Mouse (Mus musculus) layer of hippocampus, adult 2 months (tissue): Measurements from ENCODE around the gene Adora1. TPM values are rescaled to one million over a fixed set of nuclear protein-coding genes. Genes with fewer than 3 reads are reported as not detected.

Source experiments
- DNase-seq, 2 experiments: peaks; one replicate each; pipeline ENCODE4 v3.0.0; 2022; ENCODE audit warnings: low spot score in 2 of 2
- H3K27ac ChIP-seq: fragments of 200-600 bp; 2 replicates; pipeline ENCODE4 v1.8.1; 2022
- H3K4me3 ChIP-seq: fragments of 200-600 bp; 2 replicates; pipeline ENCODE4 v1.8.1; 2022; ENCODE audit warnings: mild to moderate bottlenecking
- CTCF ChIP-seq: fragments of 200-600 bp; conservative IDR thresholded peaks from 2 replicates; pipeline ENCODE4 v1.8.1; 2022; ENCODE audit warnings: antibody characterized with exemption, mild to moderate bottlenecking, moderate library complexity
- total RNA-seq, 2 experiments: library from RNA; stranded (reverse); gene quantifications; 2 replicates each; pipeline ENCODE4 v1.2.3; 2021

The Adora1 gene
- total RNA-seq, 2 experiments from 2014 or later: 202 to 221 TPM

GRCm38 (mm10) chr1:134167416-134168305, 67.6 kb downstream of the Adora1 start:
- TF ChIP-seq CTCF: no peak
- Histone ChIP-seq H3K27ac (no peak overlapping the region), H3K4me3 (no peak overlapping the region)
- DNase-seq: no peak

DNA sequence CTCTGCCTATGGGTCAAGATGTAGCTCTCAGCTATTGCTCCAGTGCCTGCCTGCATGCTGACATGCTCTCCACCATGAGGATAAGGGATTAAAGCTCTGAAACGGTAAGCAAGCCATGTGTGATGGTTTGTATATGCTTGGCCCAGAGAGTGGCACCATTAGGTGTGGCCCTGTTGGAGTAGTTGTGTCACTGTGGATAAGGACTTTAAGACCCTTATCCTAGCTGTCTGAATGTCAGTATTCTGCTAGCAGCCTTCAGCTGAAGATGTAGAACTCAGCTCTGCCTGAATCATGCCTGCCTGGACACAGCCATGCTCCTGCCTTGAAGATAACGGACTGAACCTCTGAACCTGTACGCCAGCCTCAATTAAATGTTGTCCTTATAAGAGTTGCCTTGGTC, 68.7 kb downstream of the Adora1 start:
- no peak for DNase-seq
- no peak overlapping the region for H3K27ac ChIP-seq
- no peak for TF ChIP-seq CTCF
- H3K4me3 ChIP-seq: no peak overlapping the region

DNA sequence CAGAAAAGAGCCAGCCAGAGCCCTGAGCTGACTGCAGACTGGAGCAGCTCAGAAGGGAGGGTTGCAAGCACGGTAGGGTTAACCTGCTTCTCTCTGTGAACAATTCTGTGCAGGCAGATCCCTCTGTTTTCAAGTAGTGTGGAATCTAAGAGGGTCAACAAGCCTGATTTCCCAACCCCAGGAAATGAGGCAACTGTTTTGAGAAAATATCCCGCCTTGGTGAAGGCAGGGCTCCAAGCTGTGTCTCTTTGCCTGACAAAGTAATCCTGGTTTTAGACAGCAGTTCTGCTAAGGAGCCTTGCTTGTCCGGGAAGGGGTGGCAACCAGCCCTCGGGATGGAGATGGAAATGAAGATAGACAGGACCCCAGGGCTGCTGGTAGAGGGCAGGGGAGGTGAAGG, 70.8 kb downstream of the Adora1 start:
- no peak for DNase-seq
- no peak for TF ChIP-seq CTCF

GRCm38 (mm10) chr1:134163476-134163875, 71.8 kb downstream of the Adora1 start:
- H3K27ac ChIP-seq: no peak overlapping the region
- no peak overlapping the region for H3K4me3 ChIP-seq
- no peak for DNase-seq
- no peak for TF ChIP-seq CTCF

More for the DNA sequence above, 70.8 kb downstream of the Adora1 start:
- Histone ChIP-seq H3K4me3 (no peak overlapping the region), H3K27ac (no peak overlapping the region)

- TF ChIP-seq CTCF: no peak
- Histone ChIP-seq H3K4me3 (no peak overlapping the region), H3K27ac (no peak overlapping the region)
- DNase-seq: no peak
Observed at GRCm38 (mm10) chr1:134162510-134163225, 72.6 kb downstream of the Adora1 start.

GRCm38 (mm10) chr1:134161399-134161798, 73.8 kb downstream of the Adora1 start:
- DNase-seq: no peak
- TF ChIP-seq CTCF: no peak
- Histone ChIP-seq H3K4me3 (no peak overlapping the region), H3K27ac (no peak overlapping the region)

DNA sequence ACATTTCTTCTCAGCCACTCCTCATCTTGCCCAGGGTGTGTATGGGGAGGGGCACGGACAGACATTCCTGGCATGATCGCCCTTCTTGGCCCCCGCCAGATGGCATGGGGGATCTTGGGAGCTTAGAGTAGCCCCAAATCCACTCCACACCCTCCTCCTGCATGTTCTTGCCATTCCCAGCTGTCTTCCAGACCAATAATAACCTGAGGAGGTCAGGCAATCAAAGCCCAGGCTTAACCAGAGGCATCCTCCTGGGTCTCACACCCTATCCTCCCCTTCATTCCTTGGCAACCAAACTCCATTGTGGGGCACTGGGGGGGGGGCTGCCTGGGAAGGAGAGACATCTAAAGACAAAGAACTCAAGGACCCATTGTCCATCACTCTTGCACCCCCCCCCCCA, 74.8 kb downstream of the Adora1 start:
- H3K27ac ChIP-seq: no peak overlapping the region
- H3K4me3 ChIP-seq: no peak overlapping the region
- no peak for TF ChIP-seq CTCF
- DNase-seq: no peak

- peak; percentile 65 for TF ChIP-seq CTCF
- Histone ChIP-seq H3K4me3 (no peak overlapping the region), H3K27ac (no peak overlapping the region)
- DNase-seq: no peak
Observed at GRCm38 (mm10) chr1:134154655-134155054, 80.6 kb downstream of the Adora1 start.

- DNase-seq: no peak
- Histone ChIP-seq H3K4me3 (no peak overlapping the region), H3K27ac (no peak overlapping the region)
- TF ChIP-seq CTCF: no peak
Observed at GRCm38 (mm10) chr1:134154121-134154520, 81.1 kb downstream of the Adora1 start.

- H3K27ac ChIP-seq: no peak overlapping the region
- no peak for DNase-seq
- no peak overlapping the region for H3K4me3 ChIP-seq
- no peak for TF ChIP-seq CTCF
Observed at GRCm38 (mm10) chr1:134152626-134153590, 82.3 kb downstream of the Adora1 start.

DNA sequence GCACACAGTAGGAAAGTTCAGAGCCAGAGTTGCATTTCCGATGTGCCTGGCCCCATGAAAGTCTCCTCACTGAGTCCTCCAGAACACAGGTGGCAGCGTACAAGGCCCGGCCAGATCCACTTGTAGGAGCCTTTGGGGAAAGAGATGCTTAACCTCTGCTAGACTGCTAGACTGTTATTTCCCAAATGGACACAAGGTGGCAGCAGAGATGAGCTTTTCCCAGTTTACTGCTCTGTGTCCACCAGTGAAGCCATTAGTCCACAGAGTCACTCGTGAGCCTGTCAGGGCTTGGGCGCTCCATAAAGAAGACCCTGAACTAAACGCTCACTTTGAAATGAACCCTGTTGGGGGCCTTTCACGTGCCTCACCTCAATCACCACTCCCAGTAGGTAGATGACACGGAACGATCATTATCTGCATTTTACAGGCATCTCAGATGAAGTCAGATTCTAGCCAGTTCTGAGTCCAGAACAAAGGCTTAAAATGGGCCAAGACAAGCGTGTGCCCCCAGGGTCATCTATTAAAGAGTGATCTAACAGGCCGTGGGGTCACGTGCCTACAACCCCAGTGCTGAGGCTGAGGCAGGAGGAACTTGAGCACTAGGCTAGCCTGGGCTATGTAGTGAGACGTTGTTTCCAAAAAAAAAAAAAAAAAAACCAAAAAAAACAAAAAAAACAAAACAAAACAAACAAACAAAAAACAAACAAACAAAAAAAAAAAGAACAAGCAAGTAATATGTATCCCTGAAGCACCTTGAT, 83.4 kb downstream of the Adora1 start:
- no peak overlapping the region for H3K4me3 ChIP-seq
- TF ChIP-seq CTCF: peak; percentile 92
- no peak overlapping the region for H3K27ac ChIP-seq
- peak; percentile 81 to 85 for DNase-seq

DNA sequence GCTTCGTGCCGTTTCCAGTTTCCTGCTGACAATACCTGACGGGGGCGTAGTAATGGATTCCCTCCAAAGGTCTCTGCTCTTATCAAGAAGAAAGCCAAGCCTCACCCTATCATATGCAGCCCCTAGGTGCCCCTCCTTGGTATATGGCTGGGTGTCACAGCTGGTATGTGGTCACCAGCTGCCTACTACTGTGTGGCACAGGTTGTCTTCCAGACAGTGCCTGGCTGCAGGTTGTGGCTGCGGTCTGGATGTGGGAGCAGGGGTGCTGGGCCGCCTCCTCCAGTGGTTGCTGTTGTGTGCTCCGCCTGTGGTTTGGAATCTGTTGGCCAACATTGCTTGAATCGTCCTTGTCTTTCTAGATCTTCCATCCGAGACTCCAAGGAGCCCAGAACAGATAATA, 84.5 kb downstream of the Adora1 start:
- H3K4me3 ChIP-seq: no peak overlapping the region
- TF ChIP-seq CTCF: no peak
- DNase-seq: no peak

More for the DNA sequence above, 84.5 kb downstream of the Adora1 start:
- H3K27ac ChIP-seq: no peak overlapping the region
